Mouse (Mus musculus) liver, embryonic 14.5 days (tissue): ENCODE data around the gene Cog7.

Source experiments
- CTCF ChIP-seq: IDR thresholded peaks from 2 replicates; pipeline ENCODE4 v1.5.1; 2016; ENCODE audit warnings: antibody characterized with exemption, low read depth, control low read depth
- EP300 ChIP-seq: IDR thresholded peaks from 2 replicates; pipeline ENCODE4 v1.6.1; 2016; ENCODE audit warnings: antibody characterized with exemption, low read depth

- TF ChIP-seq CTCF (no peak), EP300 (no peak)
Observed at GRCm38 (mm10) chr7:121864858-121865585, 116.5 kb downstream of the Cog7 start, which contains the start of gene Scnn1b.
